Mouse (Mus musculus) heart, postnatal 10 days (tissue): ENCODE data around the gene Gm14632. TPM values are rescaled to one million over a fixed set of nuclear protein-coding genes. Genes with fewer than 3 reads are reported as not detected.
"Not testable (repeated sequence)": the region's sequence is repeated elsewhere in the genome, so short reads cannot be mapped to it uniquely, and the experiment has no call there.

Experiments
- DNase-seq, 2 experiments: peaks; one replicate each; pipeline ENCODE4 v3.0.0; 2021
- intact Hi-C: fragments of 180-260 bp; cut with DNase I; formaldehyde crosslinking; loops from one replicate; pipeline ENCODE4 v1.15.1; 2025
- total RNA-seq, 2 experiments: library from RNA; stranded (reverse); gene quantifications; 2 replicates each; pipeline ENCODE4 v1.2.3; 2021

Gene Gm14632
- not detected for total RNA-seq

- intact Hi-C loops, DNase-seq: not testable (repeated sequence)
Measured at GRCm38 (mm10) chrX:30329472-30329871, at the start of gene Gm14632. Gm14632 (plus strand) TSS chrX:30329772.
